Mouse (Mus musculus): ENCODE measurements around the gene Olfr48. TPM values are rescaled to one million over a fixed set of nuclear protein-coding genes. Genes with fewer than 3 reads are reported as not detected.

Gene Olfr48
- polyA plus RNA-seq, 1 experiment from 2014 or later: not detected

Other genes with a start within 250 kb of the Olfr48 start
- gene Olfr1247, start 234.1 kb downstream of the Olfr48 start, polyA plus RNA-seq (2014; fragmentation: Nextera tagmentation; extraction: Ambion mirVana): not detected in 2 replicates
- gene Olfr1248, start 230.0 kb downstream of the Olfr48 start, polyA plus RNA-seq (2014; fragmentation: Nextera tagmentation; extraction: Ambion mirVana): not detected in 2 replicates
- not detected in 2 replicates for gene Olfr1249, start 213.2 kb downstream of the Olfr48 start, polyA plus RNA-seq (2014; fragmentation: Nextera tagmentation; extraction: Ambion mirVana)
- gene Olfr1250, start 186.7 kb downstream of the Olfr48 start, polyA plus RNA-seq (2014; fragmentation: Nextera tagmentation; extraction: Ambion mirVana): not detected in 2 replicates
- gene Olfr1251, start 176.3 kb downstream of the Olfr48 start, polyA plus RNA-seq (2014; fragmentation: Nextera tagmentation; extraction: Ambion mirVana): not detected in 2 replicates
- not detected in 2 replicates for gene Olfr1252, start 123.2 kb downstream of the Olfr48 start, polyA plus RNA-seq (2014; fragmentation: Nextera tagmentation; extraction: Ambion mirVana)
- not detected in 2 replicates for gene Olfr1253, start 91.1 kb downstream of the Olfr48 start, polyA plus RNA-seq (2014; fragmentation: Nextera tagmentation; extraction: Ambion mirVana)
- not detected in 2 replicates for gene Olfr1254, start 54.6 kb downstream of the Olfr48 start, polyA plus RNA-seq (2014; fragmentation: Nextera tagmentation; extraction: Ambion mirVana)
- not detected in 2 replicates for gene Olfr1255, start 36.2 kb downstream of the Olfr48 start, polyA plus RNA-seq (2014; fragmentation: Nextera tagmentation; extraction: Ambion mirVana)
- not detected in 2 replicates for gene Olfr1256, start 6.7 kb downstream of the Olfr48 start, polyA plus RNA-seq (2014; fragmentation: Nextera tagmentation; extraction: Ambion mirVana)
- gene Olfr1257, start 30.2 kb upstream of the Olfr48 start, polyA plus RNA-seq (2014; fragmentation: Nextera tagmentation; extraction: Ambion mirVana): not detected in 2 replicates
- not detected in 2 replicates for gene Olfr1258, start 79.1 kb upstream of the Olfr48 start, polyA plus RNA-seq (2014; fragmentation: Nextera tagmentation; extraction: Ambion mirVana)
- gene Olfr1259, start 100.5 kb upstream of the Olfr48 start, polyA plus RNA-seq (2014; fragmentation: Nextera tagmentation; extraction: Ambion mirVana): not detected in 2 replicates
- gene Olfr1260, start 126.1 kb upstream of the Olfr48 start, polyA plus RNA-seq (2014; fragmentation: Nextera tagmentation; extraction: Ambion mirVana): not detected in 2 replicates
- gene Olfr1261, start 143.0 kb upstream of the Olfr48 start, polyA plus RNA-seq (2014; fragmentation: Nextera tagmentation; extraction: Ambion mirVana): not detected in 2 replicates
- not detected in 2 replicates for gene Olfr1262, start 151.9 kb upstream of the Olfr48 start, polyA plus RNA-seq (2014; fragmentation: Nextera tagmentation; extraction: Ambion mirVana)
- not detected in 2 replicates for gene Olfr1263, start 163.9 kb upstream of the Olfr48 start, polyA plus RNA-seq (2014; fragmentation: Nextera tagmentation; extraction: Ambion mirVana)
- gene Olfr1264, start 177.4 kb upstream of the Olfr48 start, polyA plus RNA-seq (2014; fragmentation: Nextera tagmentation; extraction: Ambion mirVana): not detected in 2 replicates
- not detected in 2 replicates for gene Olfr1265, start 187.1 kb upstream of the Olfr48 start, polyA plus RNA-seq (2014; fragmentation: Nextera tagmentation; extraction: Ambion mirVana)
- not detected in 2 replicates for gene Olfr140, start 215.4 kb upstream of the Olfr48 start, polyA plus RNA-seq (2014; fragmentation: Nextera tagmentation; extraction: Ambion mirVana)

All from stomach, embryonic 14.5 days (tissue).